Mouse (Mus musculus) layer of hippocampus, adult 9-11 months (tissue): ENCODE results near the gene Hemgn.

Experiments
- DNase-seq: peaks from one replicate; pipeline ENCODE4 v3.0.0; 2022

Gene Hemgn

DNA sequence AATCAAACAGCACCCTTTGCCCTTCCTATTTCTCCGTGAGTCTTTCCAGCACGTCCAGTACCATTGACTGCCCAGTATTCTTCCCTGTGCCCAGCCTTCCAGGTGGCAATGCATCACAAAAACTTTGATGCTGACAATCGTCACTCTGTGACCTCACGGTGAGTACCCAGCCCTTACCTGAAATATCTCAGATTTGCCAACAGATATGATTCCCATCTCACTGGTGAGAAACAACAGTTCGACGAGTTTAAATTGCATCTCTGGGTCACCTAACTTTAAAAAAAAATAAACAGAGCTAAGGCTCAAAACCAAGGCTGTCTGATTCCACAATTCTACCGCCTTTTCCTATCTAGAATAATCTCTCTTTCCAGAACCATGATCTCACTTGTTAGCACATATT is at the start of gene Hemgn:
Hemgn (minus strand) TSS at position 101 of the 400 bp plus-strand sequence.
- no peak for DNase-seq

DNA sequence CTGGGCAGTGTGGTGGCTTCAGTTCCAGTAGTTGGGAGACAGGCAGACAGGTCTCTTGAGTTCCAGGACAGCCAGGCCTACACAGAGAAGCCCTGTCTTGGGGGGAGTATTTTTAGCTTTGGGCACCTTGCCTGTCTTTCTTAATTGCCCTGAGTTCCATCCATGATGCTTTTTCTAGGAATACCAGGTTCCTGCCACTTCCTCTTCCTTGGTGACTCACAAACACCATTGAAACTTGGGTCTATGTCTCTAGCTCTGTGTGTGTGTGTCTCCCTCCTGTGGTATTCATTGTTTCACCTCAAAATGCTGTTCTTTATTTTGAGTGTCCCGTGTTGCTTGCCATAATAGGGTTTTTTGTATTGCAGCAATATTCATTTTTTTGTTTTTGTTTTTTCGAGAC is 45.1 kb upstream of the Hemgn start:
- no peak for DNase-seq

DNA sequence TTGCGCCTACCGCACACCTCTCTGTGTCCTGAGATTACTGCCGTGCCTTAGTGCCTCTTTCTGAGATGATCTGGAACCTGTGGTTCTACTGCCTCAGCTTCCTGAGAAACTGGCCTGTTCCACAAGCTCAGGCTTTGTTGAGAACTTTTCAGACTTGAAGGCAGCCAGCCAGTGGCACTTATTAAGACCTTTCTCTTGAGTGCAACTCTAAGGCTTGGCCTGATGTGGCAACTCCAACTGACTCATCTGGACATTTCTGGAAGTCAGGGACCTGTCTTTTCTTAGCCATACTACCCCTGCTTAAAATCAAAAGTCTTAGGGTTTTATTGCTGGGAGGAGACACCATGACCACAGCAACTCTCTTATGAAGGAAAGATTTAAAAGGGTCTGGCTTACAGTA is 43.9 kb upstream of the Hemgn start:
- no peak for DNase-seq

DNA sequence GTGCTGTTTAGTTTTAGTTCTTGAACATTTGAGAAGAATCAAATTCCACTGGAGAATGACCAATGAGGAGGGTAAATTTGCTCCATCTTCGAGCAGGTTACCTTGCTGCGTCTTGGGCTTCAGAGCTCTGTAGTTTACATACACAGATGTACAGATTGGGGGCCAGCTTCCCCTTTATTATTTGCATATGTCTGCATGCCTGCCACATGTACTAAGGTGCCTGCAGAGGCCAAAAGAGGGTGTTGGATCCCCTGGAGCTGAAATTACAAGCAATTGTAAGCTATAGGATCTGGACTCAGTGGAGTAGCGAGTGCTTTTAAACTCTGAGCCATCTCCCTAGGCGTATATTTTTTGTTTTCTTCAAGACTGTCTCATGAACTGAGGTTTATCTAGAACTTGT is 43.5 kb upstream of the Hemgn start:
- no peak for DNase-seq

DNA sequence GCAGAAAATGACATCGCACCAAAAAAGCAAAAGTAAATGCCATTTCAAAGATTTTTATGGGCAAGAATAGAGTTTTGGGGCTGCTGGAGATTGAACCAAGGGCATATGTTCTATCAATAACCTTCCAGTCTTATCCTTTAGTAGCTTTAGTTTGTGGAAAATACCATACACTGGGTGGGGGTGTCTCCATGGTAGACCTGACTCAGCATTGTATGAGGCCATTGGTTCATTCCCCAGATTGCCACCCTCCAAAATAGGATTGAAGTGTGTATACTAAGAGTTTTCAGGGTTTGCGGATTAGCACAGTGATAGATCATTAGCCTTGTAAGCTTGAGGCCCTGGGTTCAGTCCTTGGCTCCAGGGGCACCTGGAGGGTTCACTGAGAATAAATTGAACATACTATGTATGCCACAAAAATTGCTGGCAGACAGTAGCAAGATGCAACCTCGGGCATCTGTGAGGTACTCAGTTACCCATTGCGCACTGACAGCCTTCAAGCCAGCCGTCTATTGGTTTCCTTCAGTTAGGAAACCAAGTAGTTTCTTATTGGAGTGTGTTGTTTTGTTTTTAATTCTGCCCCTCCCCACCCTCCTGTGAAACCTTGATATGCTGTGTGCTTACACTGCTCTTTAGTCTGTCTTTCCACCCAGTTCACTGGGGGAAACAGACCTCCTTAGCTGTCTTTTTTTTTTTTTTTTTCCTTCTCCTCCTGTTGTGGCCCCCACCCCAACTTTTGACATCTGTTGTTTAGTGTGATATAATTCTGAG is 41.0 kb upstream of the Hemgn start:
- DNase-seq, result no peak

DNA sequence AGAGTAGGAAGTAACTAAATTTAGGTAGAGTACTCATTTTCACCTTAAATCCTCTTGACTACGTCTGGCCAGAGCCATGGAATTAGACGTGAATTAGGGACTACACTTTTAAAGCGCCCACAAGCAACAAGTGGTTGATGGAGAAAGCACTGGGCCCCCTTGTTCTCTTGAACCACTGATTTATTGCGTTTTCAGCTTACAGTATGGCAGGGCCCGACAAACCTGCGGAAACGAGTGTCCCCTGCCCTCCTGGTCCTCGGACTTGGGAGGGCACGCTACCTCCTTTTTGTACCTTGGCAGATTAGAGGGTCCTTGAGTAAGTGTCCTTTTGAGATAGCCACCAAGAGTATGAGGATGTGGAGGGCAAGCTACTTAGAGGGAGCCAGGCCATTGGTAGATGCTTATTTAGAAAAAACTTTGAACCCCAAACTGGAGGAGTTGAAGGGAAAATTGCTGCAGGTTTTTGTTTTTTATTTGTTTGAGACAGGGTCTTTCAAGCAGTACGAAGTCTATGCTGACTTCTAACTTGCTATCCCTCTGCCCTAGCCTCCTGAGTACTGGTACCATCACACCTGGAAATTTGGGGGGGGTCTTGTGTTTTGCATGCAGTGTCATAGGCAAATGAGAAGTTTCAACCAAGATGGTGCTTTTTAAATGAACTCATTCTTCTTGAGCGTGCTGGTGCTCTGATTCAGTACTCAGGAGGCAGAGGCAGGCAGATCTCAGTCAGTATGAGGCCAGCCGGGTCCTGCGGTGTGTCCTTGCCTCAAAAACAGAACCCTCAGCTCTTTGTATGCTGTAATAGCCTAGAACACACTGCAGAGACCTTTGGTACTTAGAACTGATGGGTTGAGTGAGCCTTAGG is 39.8 kb upstream of the Hemgn start:
- DNase-seq, result no peak

DNA sequence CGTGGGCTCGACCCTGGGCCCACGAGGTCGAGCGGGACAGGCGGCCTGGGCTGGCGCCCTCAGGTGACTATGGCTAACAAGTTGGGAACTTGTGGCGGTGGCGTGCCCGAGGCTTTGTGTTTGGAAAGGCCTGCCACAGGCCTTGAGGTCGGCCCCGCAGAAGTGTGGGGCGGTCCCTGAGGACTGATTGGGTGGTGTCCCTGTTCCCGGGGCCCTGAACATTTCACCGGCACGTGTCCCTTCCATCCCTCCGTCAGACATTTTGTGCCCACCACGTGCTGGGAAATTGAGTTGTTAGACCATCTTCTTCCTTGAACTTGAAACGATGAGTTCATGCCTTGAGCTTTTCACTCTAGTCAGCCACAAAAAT is 39.2 kb upstream of the Hemgn start:
- DNase-seq, result peak; percentile 41

DNA sequence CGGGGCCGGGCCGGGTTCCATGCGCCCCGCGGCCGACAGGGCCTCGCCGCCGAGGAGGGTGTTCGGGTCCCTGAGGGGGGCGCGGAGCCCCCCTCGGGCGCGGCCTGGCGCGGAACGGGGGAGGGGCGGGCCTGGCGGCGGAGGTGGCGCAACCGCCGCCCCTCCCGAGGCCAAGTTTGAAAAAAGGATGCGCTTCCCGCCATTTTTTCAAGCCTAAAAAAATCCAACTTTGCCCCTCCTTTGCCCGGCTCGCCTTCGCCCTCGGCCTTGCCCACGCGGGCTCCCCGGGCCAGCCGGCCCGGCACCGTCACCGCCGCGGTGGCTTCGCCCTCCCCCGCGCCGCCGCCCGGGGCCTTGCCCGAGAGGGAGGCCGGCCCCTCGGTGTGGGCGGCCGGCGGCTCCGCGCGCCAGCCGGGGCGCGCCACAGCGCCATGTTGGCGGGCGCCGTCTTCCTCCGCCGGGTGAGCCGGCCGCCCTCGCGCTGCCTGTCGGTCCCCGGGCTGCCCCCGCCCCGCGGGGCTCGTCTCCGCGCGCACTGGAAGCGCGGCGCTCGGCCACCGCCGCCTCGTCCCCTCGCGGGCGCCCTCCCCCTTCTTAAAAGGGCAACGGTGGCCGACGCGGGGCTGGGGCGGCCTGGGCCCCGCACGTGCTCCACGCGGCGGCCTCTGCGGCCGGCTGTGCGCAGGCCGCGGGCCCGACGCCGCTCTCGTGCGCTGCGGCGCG is 38.6 kb upstream of the Hemgn start:
- DNase-seq, result peak; percentile 71

DNA sequence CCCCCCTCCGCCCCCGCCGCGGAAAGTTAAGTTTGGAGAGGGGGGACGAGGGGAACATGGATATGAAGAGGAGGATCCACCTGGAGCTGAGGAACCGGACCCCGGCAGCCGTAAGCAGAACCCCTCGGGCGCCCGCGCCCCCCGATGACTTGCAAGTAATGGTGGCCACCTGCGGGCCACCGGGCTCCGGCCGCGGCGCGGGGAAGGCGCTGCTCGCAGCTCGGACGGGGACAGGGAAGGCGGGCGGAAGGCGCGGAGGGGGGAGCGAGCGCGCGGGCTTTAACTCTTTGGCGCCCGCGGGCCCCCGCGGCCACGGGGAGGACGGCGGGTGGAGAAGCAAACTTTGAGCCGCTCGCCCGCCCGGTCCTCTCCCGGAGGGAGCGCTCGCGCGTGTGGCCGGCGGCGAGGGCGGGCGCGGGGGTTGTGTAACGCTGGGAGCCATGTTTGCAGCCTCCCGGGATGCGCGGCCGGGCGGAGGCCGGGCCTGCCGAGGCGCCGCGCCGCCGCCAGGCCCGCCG is 38.0 kb upstream of the Hemgn start:
- peak; percentile 65 for DNase-seq

DNA sequence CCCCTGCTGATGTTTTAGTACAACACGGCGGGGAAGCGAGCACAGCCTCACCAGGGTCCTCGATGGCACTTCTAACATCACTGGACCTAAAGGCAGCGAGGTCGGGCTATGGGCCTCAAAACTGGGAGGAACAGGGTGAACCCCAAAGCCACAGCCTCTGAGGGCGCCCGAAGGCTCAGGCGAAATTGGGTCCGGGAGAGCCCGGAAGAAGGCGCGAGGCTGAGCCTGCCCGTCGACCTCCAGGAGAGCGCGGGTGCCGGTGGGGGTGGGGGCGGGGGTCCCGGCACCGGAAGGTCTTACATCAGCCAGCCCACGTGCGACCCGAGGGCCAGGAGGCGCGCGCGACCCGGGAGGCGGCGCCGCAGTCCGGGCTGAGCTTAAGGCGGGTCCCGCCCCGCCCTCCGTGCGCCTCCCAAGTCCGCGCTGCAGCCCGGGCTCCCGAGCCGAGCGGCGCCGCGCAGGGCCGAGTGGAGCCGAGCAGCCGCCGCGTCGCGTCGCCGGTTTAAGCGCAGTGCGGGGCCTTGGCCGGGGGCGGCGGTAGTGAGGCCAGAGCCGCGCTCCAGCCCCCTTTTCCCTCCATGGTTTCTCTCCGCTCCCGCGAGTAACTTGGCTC is 37.3 kb upstream of the Hemgn start, which contains the start of gene Anp32b:
Anp32b (plus strand) TSS at position 384 of the 613 bp plus-strand sequence.
- DNase-seq, result peak; percentile 91

DNA sequence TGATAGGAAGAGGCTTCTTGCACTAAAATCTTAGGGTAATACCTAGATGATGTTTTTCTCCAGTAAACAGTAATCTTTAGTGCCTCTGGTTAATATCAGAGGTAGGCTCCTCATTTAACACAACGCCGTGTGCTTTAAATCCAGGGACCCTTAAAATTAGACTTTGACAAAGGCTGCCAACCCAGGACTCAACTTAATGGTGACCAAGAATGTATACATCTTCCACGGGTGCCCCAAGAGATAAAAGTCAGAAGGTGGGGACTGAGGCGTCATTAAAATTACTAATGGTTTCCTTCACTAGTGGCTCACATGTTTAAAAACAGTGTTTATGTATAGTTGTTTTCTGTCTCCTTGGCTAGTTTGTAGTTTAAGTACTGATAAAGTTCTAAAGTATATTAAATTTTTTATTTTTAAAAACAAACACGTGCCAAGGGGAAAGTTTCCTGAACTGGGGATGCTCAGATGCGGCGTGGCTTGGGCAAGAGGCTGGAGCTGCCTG is 36.8 kb upstream of the Hemgn start:
- no peak for DNase-seq

DNA sequence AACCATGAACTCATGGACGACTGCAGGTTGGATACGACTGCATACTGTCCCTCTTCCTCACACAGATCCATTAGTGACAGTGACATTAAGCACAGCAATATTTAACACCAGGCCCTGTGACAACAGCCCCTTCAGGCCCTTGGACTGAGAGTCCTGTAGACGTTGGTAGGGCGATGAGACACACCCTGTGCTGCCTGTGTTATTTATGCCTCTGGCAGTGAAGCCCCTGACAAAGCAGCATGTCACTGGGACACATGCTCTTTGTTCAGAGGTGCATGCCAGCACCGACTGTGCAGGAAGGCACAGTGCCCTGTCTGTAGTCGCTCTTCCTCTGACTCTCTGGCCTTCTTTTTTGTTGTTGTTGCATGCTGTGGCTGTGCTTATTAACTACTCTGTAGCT is 35.6 kb upstream of the Hemgn start:
- DNase-seq, result no peak

DNA sequence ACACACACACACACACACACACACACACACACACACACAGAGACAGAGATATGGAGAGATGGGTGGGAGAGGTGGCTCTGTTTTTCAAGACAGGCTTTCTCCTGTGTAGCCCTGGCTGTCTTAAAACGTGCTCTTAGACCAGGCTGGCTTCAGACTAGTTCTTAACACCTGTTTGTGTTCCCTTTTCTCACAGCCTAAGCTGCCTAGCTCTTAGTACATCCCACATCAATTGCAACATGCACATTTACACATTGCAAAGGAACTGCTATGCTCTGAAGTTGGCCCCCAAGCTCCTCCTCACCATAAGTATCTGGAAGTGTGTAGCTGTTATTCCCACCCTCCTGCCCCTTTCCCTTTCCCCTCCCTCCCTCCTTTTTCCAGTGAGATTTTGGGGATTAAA is 34.2 kb upstream of the Hemgn start:
- DNase-seq, result no peak

DNA sequence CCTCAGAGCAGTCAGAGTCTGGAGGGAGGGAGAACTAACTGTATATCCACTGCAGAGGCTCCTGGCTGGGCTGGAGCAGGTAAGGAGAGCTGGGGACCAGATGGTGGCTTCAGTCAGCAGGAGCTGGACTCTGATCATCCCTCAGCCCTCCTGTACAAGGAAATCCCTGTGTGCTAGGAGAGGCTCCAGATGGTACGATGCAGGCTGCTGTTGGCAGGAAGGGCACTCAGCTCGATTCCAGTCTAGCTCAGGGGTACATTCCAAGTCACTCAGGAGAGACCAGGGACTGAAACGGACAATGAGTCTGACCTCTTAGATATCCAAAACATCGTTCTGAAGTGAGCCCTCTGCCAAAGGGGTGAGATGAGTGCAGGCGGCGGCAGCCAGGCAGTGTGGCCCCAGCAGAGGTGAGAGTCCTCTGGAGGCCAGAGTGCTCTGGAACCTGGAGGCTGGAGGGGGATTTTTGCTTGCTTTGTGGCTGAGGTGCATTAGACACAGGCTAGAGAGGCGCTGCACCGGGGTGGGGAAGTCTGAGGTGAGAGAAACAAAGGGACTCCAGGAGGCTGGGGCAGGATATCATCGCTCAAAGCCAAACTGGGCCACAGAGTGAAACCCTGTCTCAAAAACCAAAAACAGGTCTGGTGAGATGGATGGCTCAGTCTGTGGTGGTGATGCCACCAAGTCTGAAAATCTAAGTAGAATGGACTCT is 32.1 kb upstream of the Hemgn start:
- DNase-seq, result no peak

DNA sequence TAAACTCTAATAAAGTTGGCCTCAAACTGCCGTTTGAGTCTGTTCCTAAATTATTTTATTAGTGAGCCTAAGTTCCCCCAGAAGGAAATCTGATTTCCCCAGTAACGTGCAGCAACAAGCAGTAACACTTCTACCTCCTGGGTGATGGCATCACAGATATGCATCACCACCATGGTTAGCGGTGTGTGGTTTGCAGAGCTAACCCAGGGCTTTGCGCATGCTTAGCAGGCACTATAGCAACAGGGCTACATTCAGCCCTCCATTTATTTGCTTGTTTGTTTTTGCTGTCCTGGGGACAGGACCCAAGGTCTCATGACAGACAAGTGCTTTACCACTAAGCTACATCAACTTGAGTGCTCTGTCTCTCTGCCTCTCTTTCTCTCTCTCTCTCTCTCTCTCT is 29.2 kb upstream of the Hemgn start:
- DNase-seq, result no peak

DNA sequence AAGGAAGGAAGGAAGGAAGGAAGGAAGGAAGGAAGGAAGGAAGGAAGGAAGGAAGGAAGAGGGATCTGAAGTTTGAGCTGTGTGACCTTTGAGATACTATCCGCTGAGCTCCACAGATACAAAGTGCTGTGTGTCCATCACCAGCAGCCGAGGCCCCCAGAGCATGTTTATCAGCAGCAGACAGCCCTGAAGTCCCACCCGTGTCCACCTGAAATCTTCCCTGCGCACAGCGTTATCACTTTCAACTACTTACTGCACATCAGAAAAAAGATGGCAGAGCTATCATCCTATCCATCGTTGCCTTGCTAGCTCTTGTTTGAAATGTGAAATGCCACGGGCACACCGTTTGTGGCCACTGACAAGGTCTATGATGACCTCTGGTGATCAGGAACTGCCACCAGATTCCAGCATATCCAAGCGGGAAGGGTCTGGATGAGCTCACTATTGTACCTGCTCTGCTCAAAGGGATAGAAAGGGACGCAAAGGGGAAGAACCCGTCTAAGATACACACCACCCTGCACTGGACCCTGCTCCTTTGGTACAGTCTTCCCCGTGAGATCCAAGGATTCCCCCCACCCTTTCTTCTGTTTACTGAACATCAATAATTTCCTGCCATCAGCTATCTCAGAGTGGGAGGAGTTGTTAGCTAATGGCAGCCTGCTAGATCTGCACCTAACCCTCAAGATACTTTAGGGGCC is 19.2 kb upstream of the Hemgn start:
- no peak for DNase-seq

DNA sequence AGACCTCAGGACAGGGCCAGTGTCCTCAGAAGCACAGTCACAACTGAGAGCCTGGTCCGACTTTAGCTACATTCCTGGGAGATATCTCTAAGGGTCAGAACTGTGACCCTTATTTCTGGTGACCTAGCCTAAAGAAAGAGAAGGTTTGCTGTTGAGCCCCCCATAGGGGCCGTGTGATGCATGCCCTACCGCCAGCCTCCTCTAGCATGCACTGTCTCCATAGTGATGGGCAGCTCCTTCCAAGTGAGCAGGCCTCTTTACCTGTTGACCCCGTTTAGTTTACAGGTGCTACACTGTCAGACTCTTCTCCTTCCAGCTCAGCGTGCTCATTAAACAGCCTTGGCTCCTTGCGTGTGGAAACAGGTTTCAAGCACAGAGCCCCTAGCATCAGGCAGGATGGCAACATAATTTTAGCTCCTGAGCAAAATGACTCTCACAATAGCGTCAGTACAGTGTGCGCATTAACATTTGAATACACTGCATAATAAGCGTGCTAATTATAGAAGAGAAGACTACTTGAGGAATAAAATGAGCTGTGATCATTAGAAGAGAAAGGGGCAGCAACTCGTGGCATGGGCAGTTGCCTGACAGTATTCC is 15.7 kb upstream of the Hemgn start:
- peak; percentile 14 for DNase-seq

DNA sequence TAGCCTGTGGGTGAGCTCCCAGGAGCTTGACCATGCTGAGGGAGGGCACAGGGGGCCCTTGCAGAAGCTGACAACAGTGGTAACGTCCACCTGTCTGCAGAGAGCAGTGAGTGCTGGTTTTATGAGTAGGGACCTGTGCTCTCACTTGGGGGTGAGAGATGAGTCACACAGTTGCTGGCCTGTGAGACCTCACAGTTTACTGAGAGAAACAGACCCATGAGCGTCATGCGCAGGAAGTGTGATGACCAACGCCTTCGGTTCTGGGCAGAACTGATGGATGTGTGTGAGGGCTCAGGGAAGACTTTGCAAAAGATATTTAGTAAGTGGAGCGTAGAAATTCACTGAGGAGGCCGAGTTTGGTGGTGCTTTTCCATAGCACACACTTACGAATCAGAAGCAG is 9.3 kb upstream of the Hemgn start:
- DNase-seq, result no peak

DNA sequence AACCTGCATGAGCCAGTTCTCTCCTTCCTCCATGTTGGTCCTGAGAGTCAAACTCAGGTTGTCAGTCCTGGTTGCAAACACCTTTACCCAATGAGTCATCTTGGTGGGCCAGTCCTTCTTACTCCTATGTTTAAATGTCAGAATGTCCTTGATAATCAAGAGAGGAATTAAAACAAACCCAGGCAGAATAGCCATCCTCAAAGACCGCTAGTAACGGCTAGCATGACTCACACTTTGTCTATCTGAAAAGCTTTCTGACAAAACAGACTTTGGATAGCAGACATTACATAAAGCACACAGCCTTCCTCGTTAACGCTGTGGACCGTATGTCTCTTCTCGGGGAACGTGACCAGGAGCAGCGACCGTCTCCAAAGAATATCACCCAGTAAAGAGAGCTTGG is 5.5 kb upstream of the Hemgn start:
- no peak for DNase-seq

DNA sequence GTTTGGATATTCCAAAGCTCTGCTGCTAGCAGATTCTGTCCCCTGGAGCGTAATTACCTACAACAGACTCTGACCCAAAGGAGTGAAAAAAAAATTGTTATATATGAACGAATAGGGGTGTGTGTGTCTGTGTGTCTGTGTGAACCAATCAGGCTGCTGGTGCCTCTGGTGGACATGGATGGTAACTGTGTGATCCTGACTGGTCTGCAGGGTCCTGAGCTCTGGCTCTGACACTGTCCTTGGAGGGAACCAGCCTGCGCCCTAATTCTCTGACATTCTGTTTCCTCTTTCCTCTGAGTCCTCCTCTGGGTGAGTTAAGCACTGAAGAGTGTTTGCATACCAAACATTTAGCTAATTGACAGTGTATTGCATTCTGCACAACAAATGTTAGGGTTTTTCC is 4.2 kb upstream of the Hemgn start:
- no peak for DNase-seq

DNA sequence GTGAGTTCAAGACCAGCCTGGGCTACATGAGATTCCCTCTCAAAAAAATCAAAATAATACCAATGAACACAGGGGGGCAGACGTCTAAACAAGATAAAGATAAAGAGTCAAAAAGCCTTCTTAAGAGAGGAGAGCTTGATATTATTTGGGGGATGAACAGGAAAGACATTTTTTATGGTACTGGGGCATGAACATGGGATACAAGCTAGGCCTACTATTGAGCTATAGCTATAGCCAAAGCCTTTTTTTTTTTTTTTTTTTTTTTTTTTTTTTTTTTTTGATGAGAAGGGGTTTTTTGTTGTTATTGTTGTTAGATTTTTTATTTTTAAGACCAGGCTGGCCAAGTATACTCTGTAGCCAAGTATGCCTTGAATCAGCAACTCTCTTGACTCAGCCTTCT is 1.2 kb downstream of the Hemgn start:
- DNase-seq, result no peak
